Mouse (Mus musculus) limb, embryonic 15.5 days (tissue): Measurements from ENCODE around the gene Zbtb25. TPM values are rescaled to one million over a fixed set of nuclear protein-coding genes. Genes with fewer than 3 reads are reported as not detected.

Source experiments
- ATAC-seq: fragments of 200-750 bp; cut with Nextera tagmentation; 2 replicates; pipeline ENCODE4 v1.8.0; 2017; ENCODE audit warnings: low read depth, moderate TSS enrichment; ENCODE audit not compliant: insufficient number of reproducible peaks, low FRiP score, low TSS enrichment
- H3K27ac ChIP-seq: fragments of 300-500 bp; sonication (generic); 2 replicates; pipeline ENCODE4 v1.5.1; 2015; ENCODE audit warnings: moderate library complexity, mild to moderate bottlenecking, inconsistent platforms
- H3K27me3 ChIP-seq: fragments of 300-500 bp; sonication (generic); 2 replicates; pipeline ENCODE4 v1.6.1; 2015; ENCODE audit warnings: inconsistent platforms
- H3K36me3 ChIP-seq: fragments of 300-500 bp; sonication (generic); 2 replicates; pipeline ENCODE4 v1.6.1; 2015; ENCODE audit warnings: inconsistent platforms
- H3K4me1 ChIP-seq: fragments of 300-500 bp; sonication (generic); 2 replicates; pipeline ENCODE4 v1.6.1; 2015; ENCODE audit warnings: inconsistent platforms
- H3K4me2 ChIP-seq: fragments of 300-500 bp; sonication (generic); 2 replicates; pipeline ENCODE4 v1.6.1; 2015; ENCODE audit warnings: mild to moderate bottlenecking, inconsistent platforms
- H3K4me3 ChIP-seq: fragments of 300-500 bp; sonication (generic); 2 replicates; pipeline ENCODE4 v1.5.1; 2015; ENCODE audit warnings: mild to moderate bottlenecking, inconsistent platforms
- H3K9ac ChIP-seq: fragments of 300-500 bp; sonication (generic); 2 replicates; pipeline ENCODE4 v1.6.1; 2015; ENCODE audit warnings: inconsistent platforms
- H3K9me3 ChIP-seq: fragments of 300-500 bp; sonication (generic); 2 replicates; pipeline ENCODE4 v1.6.1; 2016; ENCODE audit warnings: inconsistent platforms
- WGBS: fragments of 180-500 bp; shearing (Covaris S2); methylation state at CpG from one replicate; pipeline ENCODE4 v1.1.7; 2015; 5-methylcytosine and 5-hydroxymethylcytosine counted together
- polyA plus RNA-seq: library from polyadenylated mRNA; unstranded; fragments of >200 nt; fragmentation: Nextera tagmentation; extraction: Ambion mirVana; gene quantifications from 2 replicates; pipeline ENCODE4 v1.2.1, GENCODE M21; 2015

Zbtb25 gene
- polyA plus RNA-seq, 1 experiment from 2014 or later: 16.9 TPM

DNA sequence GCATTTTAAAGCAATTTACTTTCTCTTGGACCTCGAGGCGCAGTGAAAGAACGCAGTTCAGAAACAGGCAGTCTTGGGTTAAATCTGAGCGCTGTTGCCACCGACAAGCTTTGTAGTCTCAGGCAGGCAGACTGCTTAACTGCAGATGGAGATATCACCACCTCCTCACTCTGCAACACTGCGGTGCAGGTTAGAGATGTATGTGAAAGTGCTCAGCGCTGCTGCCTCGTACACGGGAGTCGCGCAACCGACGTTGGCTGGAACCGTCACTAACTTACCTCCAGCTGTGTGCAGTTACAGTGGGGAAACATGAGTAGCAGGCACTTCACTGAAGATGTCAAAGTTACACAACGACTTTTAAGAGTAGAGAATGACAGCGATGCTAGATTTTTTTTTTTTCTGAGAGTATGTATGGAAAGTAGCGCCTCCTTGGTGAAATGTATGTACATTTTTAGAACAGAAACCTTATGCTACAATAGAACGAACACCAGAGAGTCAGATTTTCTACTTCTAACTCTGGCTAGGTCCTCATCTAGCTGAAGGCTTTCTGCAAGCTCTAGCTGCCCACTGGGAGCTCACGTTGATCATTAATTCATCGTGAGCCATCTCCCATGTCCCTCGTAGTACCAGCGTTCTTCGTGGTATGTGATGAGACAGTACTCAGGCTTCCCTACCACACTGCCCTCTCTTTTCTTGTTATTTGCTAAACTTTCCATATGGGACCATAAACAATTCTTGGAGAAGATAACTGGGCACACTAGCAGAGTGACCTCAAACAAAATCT, 42.8 kb downstream of the Zbtb25 start:
- Histone ChIP-seq H3K9me3 (no peaks in the 10 kb centered on the region), H3K4me3 (no peak overlapping the region), H3K4me1 (peaks cover 11% of the 10 kb centered on the region), H3K36me3 (peaks cover 4% of the 10 kb centered on the region; the same call in 1 of the 2 replicates), H3K4me2 (no peak overlapping the region), H3K27me3 (no peaks in the 10 kb centered on the region), H3K27ac (no peak overlapping the region), H3K9ac (no peak overlapping the region)
- 88% methylated on average over 23 of the region's 23 CpGs for WGBS
- ATAC-seq: no peak

DNA sequence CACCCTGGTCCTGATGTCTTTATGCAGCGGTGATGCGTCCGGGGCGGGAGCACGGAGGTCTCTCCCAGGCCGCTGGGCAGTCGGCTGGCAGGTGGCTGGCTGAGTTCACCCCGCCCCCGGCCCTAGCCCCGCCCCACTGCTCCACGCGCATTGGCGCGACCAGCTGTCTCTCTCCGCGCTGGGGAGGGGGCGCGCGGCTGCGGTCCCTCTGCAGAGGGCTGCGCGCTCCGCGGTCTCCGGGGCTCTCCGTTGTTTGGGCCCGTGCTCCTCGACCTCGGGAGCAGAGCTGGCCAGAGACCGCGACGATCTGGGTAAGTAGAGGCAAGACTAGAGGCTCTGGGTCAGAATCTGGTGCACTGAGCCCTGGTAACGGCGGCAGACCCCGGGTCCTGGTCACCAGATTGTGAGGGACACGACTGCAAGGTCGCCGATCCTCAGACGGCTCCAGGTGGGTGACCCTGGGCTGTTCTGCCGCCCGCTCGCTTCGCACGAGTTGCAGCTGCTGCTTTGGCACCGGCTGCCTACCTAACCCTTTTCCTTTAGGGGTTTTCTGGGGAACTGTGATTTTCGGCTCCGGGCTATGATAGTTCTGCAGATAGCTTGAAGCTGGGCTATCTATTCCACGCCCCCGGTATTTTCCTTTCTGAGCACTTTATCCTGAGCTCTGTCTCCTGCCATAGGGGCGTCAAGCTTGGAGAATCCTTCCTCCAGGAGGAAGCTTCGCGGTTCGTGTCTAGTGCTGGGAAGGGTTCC, 44.5 kb downstream of the Zbtb25 start, which contains the start of gene Akap5:
Gene Akap5, plus strand, starts transcription at position 213 of the 753 bp plus-strand sequence.
- no peak within 1 kb of the TSS for H3K27ac ChIP-seq
- H3K4me1 ChIP-seq: peaks cover 11% of the 10 kb centered on the region
- peak within 1 kb of the TSS; percentile 96 for H3K4me2 ChIP-seq
- ATAC-seq: peak; percentile 78
- no peaks in the 10 kb centered on the region for H3K9me3 ChIP-seq
- H3K27me3 ChIP-seq: no peaks in the 10 kb centered on the region
- peak within 1 kb of the TSS; percentile 42 for H3K9ac ChIP-seq
- H3K4me3 ChIP-seq: peak within 1 kb of the TSS; percentile 59
- H3K36me3 ChIP-seq: peaks cover 17% of the 10 kb centered on the region
- 1% methylated on average over 53 of the region's 53 CpGs for WGBS

DNA sequence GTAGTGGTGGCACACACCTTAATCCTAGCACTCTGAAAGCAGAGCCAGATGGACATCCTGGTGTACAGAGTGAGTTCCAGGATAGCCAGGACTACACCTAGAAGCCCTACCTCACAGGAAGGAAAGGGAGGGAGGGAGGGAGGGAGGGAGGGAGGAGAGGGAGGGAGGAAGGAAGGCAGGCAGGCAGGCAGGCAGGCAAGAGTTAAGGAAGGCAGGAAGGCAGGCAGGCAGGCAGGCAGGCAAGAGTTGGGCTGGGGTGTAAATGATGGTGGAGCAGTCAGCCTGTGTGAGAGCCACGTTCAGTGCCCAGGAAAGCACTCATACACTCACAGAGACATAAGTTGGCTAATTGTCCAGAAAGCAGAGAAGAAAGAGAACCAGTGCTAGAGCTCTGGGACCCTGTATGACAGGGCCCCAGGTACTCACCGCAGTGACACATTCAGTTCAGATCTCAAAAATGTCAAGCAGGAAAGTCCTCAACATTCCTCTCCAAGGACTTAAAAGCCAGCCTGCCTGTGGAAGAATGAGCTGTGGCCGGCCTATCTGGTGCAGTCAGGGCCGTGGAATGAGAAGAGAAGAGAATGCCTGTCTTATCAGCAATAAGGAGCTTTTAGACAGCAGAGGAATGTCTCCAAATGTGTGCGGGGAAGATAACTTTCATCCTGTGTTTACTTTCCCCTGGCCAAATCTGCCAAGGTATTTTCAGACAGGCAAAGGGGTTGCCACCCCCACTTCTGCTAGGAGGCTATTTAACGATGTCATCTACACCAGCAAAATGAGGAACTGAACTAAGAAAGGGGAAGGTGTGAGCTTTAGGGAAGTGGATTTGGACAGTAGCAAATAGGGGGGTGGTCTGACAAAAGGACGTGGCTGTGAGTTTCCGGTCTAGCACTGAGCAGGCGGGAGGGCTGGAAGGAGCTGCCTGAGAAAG, 50.9 kb downstream of the Zbtb25 start:
- H3K4me1 ChIP-seq: no peaks in the 10 kb centered on the region
- no peak overlapping the region for H3K4me3 ChIP-seq
- H3K27me3 ChIP-seq: no peaks in the 10 kb centered on the region
- H3K36me3 ChIP-seq: peaks cover 49% of the 10 kb centered on the region
- H3K9ac ChIP-seq: no peak overlapping the region
- H3K27ac ChIP-seq: no peak overlapping the region
- 57% methylated on average over 9 of the region's 9 CpGs for WGBS
- no peak overlapping the region for H3K4me2 ChIP-seq
- H3K9me3 ChIP-seq: no peaks in the 10 kb centered on the region
- ATAC-seq: no peak

GRCm38 (mm10) chr12:76311951-76312350, 57.5 kb downstream of the Zbtb25 start:
- Histone ChIP-seq H3K9me3 (no peaks in the 10 kb centered on the region), H3K4me3 (no peak overlapping the region), H3K36me3 (peaks cover 35% of the 10 kb centered on the region), H3K27me3 (no peaks in the 10 kb centered on the region), H3K27ac (no peak overlapping the region), H3K9ac (no peak overlapping the region), H3K4me1 (peaks cover 5% of the 10 kb centered on the region), H3K4me2 (no peak overlapping the region)
- 81% methylated on average over 8 of the region's 8 CpGs for WGBS
- ATAC-seq: no peak

DNA sequence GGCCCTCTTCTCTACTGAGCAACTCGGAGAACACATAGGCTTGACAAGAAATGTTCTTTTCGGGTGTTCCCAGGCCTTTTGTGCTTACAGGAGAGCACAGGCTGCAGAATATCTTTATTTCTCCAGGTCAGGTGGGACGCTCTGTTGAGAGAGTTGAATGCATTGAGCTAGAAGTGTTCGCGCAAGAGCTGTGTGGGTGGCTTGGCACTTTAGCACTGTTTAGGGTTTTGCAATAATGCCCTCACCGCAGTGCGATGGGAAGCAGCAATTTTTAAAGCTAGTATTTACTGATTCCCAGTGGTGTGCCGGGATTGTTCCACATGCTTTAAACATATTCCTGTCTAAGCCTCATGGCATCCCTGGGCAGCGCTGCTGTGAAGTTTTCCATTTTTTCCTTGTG, 58.2 kb downstream of the Zbtb25 start:
- peaks cover 40% of the 10 kb centered on the region for H3K36me3 ChIP-seq
- no peak for ATAC-seq
- H3K4me2 ChIP-seq: no peak overlapping the region
- no peak overlapping the region for H3K9ac ChIP-seq
- no peak overlapping the region for H3K4me3 ChIP-seq
- WGBS: 89% methylated on average over 9 of the region's 9 CpGs
- no peaks in the 10 kb centered on the region for H3K27me3 ChIP-seq
- no peaks in the 10 kb centered on the region for H3K9me3 ChIP-seq
- no peak overlapping the region for H3K27ac ChIP-seq
- H3K4me1 ChIP-seq: peaks cover 12% of the 10 kb centered on the region

DNA sequence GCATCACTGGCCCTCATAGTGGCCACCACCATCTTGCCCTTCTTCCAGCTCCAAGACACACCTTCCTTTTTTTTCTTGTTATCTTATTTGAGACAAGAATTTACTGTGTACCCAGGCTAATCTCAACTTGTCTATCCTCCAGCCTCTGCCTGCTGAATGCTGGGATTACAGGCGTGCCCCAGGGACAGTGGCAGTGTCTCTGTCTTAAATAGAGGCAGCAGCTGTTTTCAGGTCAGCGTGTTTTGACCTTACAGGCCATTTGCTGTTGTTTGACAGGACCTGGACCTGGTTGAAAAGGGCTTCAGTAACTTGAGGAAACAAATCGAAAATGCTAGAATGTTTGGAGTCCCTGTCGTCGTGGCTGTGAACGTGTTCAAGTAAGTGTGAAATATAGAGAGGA, 58.8 kb downstream of the Zbtb25 start:
- no peak overlapping the region for H3K4me3 ChIP-seq
- no peak for ATAC-seq
- H3K27me3 ChIP-seq: no peaks in the 10 kb centered on the region
- H3K36me3 ChIP-seq: peaks cover 40% of the 10 kb centered on the region
- 75% methylated on average over 6 of the region's 6 CpGs for WGBS
- no peak overlapping the region for H3K27ac ChIP-seq
- no peaks in the 10 kb centered on the region for H3K9me3 ChIP-seq
- no peak overlapping the region for H3K4me2 ChIP-seq
- H3K9ac ChIP-seq: no peak overlapping the region
- peaks cover 13% of the 10 kb centered on the region for H3K4me1 ChIP-seq

- ATAC-seq: no peak
- Histone ChIP-seq H3K4me1 (peaks cover 13% of the 10 kb centered on the region), H3K27ac (no peak overlapping the region), H3K9ac (no peak overlapping the region), H3K4me2 (no peak overlapping the region), H3K9me3 (no peaks in the 10 kb centered on the region), H3K36me3 (peaks cover 39% of the 10 kb centered on the region), H3K4me3 (no peak overlapping the region), H3K27me3 (no peaks in the 10 kb centered on the region)
- WGBS: 77% methylated on average over 6 of the region's 6 CpGs
Observed at GRCm38 (mm10) chr12:76310007-76310406, 59.4 kb downstream of the Zbtb25 start.

DNA sequence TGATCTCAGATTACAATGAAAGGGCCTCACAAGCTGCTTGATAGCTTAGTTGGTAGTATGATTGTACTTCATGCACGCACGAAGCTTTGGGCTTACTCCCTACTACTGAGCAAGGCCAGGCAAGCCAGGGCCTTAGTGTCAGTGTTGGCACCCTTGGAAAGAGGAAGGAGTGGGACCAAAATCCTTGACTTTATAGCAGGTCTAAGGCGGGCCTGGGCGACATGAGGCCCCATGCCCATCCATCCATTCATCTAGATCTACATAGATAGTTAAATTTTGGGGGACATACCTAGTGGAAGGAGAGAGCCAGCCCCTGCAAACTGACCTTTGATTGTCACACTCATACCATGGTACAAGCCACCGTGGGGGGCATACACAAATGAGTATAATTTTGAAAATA, 61.0 kb downstream of the Zbtb25 start:
- WGBS: 82% methylated on average over 5 of the region's 5 CpGs
- Histone ChIP-seq H3K4me2 (no peak overlapping the region), H3K9ac (no peak overlapping the region), H3K27me3 (no peaks in the 10 kb centered on the region), H3K9me3 (no peaks in the 10 kb centered on the region), H3K36me3 (peaks cover 31% of the 10 kb centered on the region), H3K4me3 (no peak overlapping the region), H3K4me1 (peaks cover 13% of the 10 kb centered on the region), H3K27ac (peak overlapping the region; percentile 57; the same call in 1 of the 2 replicates)
- no peak for ATAC-seq

- H3K27me3 ChIP-seq: no peaks in the 10 kb centered on the region
- peaks cover 13% of the 10 kb centered on the region for H3K4me1 ChIP-seq
- H3K4me3 ChIP-seq: no peak overlapping the region
- no peak for ATAC-seq
- H3K4me2 ChIP-seq: no peak overlapping the region
- H3K36me3 ChIP-seq: peaks cover 33% of the 10 kb centered on the region
- 37% methylated on average over 9 of the region's 9 CpGs for WGBS
- no peaks in the 10 kb centered on the region for H3K9me3 ChIP-seq
- no peak overlapping the region for H3K9ac ChIP-seq
- 0 out of 2 replicates have a peak overlapping the region, but pooled peaks have one; percentile 43 for H3K27ac ChIP-seq
Observed at GRCm38 (mm10) chr12:76307964-76308363, 61.4 kb downstream of the Zbtb25 start.

GRCm38 (mm10) chr12:76306852-76307561, 62.4 kb downstream of the Zbtb25 start:
- H3K36me3 ChIP-seq: peaks cover 35% of the 10 kb centered on the region
- H3K27me3 ChIP-seq: no peaks in the 10 kb centered on the region
- no peaks in the 10 kb centered on the region for H3K9me3 ChIP-seq
- no peak for ATAC-seq
- no peak overlapping the region for H3K9ac ChIP-seq
- peak overlapping the region; percentile 43; the same call in 1 of the 2 replicates for H3K27ac ChIP-seq
- peaks cover 13% of the 10 kb centered on the region for H3K4me1 ChIP-seq
- no peak overlapping the region for H3K4me2 ChIP-seq
- no peak overlapping the region for H3K4me3 ChIP-seq
- 64% methylated on average over 9 of the region's 9 CpGs for WGBS

GRCm38 (mm10) chr12:76305107-76305506, 64.3 kb downstream of the Zbtb25 start:
- H3K9ac ChIP-seq: no peak overlapping the region
- no peak overlapping the region for H3K4me2 ChIP-seq
- no peak for ATAC-seq
- H3K9me3 ChIP-seq: no peaks in the 10 kb centered on the region
- peaks cover 40% of the 10 kb centered on the region for H3K36me3 ChIP-seq
- peaks cover 13% of the 10 kb centered on the region for H3K4me1 ChIP-seq
- no peaks in the 10 kb centered on the region for H3K27me3 ChIP-seq
- 83% methylated on average over 8 of the region's 8 CpGs for WGBS
- no peak overlapping the region for H3K27ac ChIP-seq
- no peak overlapping the region for H3K4me3 ChIP-seq
